Mouse (Mus musculus): Measurements from ENCODE around the gene Cdk5.

The Cdk5 gene

DNA sequence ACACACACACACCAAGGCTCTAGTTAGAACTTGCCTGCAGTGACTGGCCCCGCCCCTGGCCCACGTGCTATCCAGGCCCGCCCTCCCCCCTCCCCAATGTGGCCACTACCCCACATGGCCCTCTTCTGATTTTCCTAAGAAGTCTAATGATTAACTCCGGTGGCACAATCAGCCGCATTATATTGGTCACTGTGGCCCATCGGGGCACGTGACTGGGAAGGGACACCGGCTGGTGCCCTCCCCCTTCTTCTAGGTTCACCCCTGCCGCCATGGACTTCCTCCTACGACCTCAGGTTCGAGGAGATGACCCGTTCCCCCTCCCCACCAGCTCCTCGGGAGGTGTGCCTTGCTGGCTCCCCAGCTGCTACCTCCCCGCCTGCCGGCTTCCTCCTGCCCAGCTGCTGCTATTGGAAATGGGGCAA lies 4.7 kb upstream of the Cdk5 start:
- no peak for DNase-seq (ENCODE audit: low read depth, low spot score)

DNA sequence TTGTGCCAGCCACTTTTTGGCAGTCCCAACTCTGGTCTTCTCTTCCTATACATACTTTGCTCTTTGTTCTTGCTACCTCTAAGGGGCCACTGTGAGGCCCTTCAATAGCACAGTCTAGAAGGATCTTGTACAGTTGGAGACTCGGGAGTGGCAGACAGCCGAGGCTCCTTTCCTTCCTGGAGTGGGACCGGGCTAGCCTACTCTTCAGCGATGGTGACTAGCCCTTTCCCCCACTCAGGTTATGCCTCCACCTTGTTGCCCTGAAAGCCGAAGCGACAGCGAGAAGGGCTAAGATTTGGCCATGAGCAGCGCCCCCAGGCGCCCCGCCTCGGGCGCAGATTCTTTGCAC lies 3.9 kb upstream of the Cdk5 start:
- no peak for DNase-seq (ENCODE audit: low read depth, low spot score)

DNA sequence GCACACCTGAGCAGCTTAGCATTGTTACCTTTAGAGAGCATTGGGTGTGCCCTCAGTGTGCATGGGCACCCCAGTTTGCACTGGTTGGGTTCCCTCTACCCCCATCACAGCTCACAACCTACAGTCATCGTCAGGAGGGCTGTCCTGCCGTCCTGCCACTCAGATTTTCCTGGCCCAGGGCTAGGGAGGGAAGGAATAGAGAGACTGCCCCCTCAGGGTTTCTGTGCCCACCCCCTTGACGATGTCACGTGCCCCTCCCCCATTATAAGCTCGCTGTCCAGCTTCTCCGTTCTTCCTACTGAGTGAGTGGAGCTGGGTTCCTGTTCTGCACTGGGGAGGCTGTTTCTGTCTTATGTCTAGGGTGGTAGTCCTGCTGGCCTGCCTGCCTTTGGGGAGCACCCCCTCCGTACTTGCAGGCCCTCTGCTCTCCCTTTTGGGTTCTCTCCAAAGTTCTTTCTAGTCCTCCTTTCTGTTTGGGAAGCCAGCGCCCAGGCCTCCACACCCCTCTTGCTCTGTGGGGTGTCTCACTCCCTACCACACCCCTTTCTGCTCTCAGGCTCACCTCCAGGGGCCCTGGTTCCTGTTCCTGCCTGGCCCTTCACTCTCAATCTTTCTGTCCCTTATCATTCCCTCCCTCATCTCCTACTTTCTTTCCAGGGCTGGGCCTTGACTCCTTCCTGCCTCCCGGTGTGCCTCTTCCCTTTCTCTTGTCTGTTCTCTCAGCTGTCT lies 3.4 kb upstream of the Cdk5 start:
- DNase-seq (ENCODE audit: low read depth, low spot score): no peak

DNA sequence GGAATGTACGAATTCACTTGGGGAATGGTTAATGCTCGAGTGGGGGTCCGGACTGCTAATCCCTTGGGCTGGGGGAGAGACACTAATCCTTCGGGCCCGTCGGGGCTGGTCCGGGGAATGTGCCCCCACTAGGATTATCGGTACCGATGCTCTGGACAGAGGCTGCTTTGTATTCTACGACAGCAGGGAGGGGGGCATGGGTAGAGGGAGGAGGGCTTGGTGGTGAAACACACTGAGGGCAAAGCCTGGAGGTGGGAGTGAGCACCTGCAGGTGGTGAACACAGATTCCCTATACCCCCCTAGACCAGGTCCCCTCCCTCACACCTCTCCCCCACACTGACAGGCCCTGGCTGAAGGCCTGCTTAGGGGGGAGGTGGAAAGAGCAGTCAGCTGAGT lies 2.7 kb upstream of the Cdk5 start:
- DNase-seq (ENCODE audit: low read depth, low spot score): no peak

DNA sequence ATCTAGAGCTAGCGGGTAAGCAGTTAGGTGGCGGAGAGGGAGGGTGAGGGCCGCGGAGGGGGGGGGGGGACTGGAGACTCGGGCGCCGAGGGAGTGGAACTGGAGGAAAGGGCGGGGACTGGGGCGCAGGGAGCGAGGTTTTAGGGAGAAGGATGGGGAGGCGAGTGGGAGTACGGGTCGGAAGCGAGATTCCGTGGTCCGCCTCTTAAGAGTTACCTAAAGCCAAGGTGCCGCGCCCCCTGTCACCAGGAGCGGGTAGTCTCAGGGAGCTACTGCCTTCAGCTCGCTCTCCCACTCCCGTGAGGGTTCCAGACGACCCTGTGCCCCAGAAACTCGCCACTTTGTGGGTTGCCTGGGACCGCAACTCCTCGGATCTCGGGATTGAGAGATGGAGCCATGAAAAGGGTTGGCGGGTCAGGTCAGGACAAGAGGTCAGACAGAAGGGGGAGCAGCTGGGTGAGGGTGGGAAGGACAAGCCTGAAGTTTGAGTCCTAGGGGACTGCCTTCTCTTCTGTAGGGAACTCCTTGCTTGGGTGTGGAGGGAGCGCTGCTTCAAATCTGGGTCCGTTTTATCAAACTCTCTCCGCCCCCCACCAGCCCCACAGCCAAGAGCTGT lies 2.2 kb upstream of the Cdk5 start:
- no peak for DNase-seq (ENCODE audit: low read depth, low spot score)

DNA sequence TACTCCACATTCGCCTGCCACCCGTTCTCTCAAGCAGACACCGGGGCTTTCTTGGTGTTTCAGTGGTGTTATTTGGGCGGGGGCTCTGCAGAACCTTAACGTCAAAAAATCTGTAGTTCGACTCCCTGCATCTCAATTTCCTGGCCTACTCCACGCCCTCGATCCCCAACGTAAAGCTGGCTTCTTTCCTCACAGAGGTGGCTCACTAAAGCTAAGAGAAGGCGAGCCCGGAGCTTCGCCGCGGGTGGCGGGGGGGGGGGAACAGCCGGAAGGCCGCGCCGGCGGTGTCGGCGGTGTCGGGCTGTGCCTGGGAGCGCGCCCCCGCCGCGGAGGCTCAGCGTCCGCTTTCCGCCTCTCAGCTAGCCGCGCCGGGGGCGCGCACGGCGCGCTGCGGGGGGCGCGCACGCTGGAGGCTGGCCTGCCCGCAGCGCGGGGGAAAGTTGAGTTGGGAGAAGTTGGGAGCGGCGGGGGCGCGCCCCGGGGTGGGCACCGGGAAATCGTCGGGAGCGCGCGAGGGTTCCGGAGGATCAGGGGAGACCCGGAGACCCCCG lies 1.6 kb upstream of the Cdk5 start:
- DNase-seq (ENCODE audit: low read depth, low spot score): peak; percentile 92

DNA sequence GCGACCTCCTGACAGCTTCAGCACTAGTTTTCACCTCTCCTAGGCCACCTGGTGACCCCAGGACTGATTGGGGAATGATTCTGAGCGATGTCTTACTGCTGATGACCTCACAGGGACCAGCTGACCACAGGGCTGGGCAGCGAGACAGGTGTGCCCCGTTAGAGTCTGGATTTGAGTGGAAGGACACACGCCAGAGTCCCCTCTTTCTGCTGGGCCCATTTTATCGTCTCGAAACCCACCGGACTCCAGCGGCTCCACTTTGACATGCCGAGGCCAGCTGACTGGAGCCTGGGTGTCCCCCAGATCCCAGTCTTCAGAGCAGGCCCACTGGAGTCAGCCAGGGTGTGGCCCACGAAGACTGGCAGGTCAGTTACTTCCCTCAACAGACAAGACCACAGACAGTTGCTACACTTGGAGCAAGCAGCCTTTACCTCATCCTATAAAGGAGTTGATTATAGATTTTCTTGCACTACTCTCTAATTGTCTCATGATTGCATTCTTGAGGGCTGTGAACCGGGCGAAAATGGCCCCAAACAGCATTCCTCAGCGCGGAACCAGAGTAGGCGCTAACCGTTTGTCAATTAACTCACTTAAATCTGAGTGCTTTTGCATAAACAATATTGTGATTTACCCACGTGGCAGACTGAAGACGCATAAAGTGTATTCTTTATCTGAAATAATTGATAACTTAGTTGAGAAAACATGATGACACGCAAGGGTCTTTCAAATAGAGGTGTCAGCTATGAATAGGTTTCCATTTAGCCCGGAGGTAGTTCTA lies 863 bp upstream of the Cdk5 start:
- DNase-seq (ENCODE audit: low read depth, low spot score): no peak

DNA sequence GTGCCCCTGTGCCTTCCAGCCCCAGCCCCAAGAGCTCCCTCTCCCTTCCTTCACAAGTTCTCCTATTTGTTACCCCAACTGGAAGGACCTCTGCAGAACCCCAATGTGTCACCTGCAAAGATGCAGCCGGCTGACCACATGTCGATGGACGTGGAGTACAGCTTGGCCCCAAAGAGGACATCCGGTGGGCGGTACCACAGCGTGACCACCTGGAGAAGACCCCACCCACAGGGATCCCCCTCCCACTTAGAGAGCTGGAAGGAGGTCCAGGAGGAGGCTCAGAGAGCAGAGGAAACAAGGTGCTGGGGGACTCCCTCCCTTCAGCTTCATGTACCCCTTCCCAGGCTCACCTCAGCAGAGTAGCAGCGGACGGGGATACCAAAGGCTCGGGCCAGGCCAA lies 2.9 kb downstream of the Cdk5 start:
- DNase-seq (ENCODE audit: low read depth, low spot score): no peak

DNA sequence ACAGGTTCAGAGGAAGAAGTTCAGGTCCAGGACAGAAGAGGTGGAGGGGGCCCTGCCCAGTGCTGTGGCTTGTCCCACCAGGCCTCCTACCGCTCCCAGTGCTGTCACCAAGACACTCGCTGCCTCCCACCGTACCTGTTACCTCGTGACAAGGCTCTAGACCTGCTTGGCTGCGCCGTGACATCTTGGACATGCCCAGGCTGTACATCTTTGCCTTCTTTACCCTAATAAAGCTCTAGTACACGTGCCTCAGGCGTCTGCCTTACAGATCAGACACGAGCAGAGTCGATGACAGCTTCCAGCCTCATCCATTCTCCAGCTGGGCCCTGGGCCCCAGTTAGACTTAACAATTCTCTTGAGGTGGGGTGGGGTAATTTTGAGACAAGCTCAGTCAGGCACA lies 5.7 kb downstream of the Cdk5 start:
- DNase-seq (ENCODE audit: low read depth, low spot score): no peak

DNA sequence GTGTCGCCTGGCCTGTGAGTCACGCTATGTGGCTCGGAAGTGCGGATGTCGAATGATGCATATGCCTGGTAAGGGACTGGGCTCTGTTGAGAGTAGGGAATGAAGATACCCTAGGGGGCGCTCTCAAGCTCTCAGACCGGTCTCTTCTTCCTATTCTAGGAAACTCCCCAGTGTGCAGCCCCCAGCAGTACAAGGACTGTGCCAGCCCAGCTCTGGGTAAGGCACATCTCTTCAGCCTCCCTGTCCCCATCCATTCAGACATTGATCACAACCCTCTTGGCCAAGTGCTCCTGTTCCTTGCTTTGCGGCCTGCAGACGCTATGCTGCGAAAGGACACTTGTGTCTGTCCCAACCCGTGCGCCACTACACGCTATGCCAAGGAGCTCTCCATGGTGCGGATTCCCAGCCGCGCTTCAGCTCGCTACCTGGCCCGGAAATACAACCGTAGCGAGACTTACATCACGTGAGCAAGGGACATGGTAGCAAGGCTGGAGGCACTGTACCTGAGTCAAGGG lies 7.1 kb downstream of the Cdk5 start:
- peak; percentile 90 for DNase-seq (ENCODE audit: low read depth, low spot score)

DNA sequence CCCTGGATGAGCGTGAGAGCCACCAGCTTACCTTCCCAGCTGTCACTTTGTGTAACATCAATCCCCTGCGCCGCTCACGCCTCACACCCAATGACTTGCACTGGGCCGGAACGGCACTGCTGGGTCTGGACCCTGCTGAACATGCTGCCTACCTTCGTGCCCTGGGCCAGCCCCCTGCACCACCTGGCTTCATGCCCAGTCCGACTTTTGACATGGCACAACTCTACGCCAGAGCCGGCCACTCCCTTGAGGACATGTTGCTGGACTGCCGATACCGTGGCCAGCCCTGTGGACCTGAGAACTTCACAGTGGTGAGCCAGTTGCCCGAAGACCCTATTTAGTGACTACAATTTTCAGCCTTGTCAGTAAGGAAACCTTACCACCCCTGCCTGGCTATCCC lies 9.4 kb downstream of the Cdk5 start:
- no peak for DNase-seq (ENCODE audit: low read depth, low spot score)

DNA sequence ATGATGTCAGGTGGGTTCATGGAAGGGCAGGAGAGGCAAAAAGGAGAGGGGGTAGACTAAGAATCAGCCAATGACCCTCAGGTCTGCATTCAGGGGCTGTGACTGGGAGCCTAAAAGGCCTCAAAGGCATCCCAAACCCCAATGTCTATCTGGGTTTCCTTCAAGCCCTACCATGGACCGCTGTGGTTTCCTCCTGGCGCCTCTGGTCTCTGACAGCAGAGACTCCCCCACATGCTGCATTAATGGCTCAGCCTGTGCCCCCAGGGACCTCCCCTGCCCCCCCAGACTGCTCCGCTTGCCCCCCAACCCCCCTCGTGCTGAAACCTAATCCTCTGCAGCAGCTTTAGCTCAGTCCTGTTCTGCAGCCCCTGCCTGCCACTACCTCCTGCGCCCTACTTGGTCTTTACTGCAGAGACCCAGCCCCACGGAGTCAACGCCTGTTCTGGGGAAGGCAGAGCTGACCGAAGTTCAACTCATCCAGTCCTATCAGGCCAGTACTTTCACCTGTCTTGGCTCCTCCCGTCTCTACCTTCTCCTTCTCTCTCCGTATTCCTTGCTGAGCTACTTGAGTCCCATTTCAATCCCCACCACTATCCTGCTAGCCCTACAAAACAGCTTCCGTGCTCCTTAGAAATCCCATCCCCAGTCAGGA lies 10.2 kb downstream of the Cdk5 start, which contains the start of gene Asic3:
Gene Asic3 (plus strand): TSS at position 351 of the 652 bp plus-strand sequence.
- no peak for DNase-seq (ENCODE audit: low read depth, low spot score)

DNA sequence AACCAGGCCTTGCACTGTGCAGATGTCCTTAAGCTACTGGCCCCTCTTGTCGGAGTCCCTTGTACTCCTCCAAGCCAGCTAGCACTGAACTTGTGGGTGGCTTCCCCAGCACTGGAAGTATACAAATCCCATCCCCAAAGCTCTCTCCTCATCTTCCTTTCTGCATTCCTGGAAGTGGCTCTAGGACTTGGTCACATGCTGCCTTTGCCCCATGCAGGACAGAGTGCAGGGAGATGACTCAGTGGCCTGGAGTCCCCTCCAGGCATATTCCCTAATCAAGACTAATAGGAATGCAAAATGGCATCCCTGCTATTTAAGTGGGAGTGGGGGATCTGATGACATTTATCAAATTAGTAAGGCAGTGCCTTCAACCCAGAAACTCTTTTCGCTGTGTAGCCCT lies 11.3 kb downstream of the Cdk5 start:
- DNase-seq (ENCODE audit: low read depth, low spot score): no peak

DNA sequence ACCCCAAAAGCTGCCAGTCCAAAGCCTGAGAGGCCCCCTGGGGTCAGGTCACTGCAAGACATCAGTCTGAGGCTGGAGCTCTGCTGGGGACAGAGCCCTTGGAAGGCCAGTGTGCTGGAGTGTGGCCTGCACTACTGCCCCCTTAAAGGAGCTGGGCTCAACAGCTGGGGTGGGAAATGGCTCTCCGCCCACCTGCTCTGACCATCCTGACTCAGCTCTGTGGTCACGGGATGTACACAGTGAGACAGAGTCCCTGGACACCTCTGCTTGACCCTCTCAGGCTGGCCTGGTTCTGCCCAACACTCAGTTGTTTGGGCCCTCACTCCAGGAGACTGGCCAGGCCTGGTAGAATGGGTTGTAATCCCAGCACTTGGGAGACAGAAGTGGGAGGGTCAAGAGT lies 13.9 kb downstream of the Cdk5 start:
- DNase-seq (ENCODE audit: low read depth, low spot score): no peak

DNA sequence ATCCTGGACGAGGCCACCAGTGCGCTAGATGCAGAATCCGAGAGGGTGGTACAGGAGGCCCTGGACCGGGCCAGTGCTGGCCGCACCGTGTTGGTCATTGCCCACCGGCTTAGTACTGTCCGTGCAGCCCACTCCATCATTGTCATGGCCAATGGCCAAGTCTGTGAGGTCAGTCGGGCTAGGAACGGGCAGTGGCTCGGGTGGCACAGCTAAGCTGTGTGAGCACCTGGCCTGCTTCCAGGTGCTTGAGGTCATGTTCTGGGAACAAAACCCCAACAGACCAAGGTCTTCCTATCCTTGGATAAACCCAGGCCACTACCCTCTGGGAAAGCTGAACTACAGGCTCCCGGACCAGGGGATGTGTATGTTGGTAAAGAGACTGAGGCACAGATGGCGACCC lies 14.7 kb downstream of the Cdk5 start:
- DNase-seq (ENCODE audit: low read depth, low spot score): peak; percentile 70

DNA sequence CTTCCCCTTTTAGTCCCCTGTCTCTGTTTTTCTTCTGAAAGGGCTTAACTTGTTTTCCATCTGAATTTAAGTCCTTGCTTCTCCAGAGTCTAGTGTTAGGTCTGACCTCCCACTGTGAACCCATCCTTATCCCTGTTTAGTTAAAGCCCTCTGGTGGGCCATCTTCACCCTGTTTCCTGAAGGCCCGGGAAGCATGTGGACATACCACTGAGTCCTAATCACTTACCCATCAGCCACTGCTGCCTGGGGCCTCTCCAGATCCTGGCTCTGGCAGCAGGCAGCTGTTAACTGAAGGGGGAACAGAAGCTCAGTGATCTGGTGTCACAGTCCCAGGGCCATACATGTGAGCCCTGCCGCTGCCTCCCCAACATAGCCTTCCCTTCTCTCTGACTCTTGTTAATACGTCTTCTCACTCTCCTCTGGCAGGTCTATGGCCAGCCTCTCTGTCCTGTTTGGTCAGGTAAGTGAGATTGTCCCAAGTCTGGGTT lies 17.9 kb downstream of the Cdk5 start:
- DNase-seq (ENCODE audit: low read depth, low spot score): no peak

DNA sequence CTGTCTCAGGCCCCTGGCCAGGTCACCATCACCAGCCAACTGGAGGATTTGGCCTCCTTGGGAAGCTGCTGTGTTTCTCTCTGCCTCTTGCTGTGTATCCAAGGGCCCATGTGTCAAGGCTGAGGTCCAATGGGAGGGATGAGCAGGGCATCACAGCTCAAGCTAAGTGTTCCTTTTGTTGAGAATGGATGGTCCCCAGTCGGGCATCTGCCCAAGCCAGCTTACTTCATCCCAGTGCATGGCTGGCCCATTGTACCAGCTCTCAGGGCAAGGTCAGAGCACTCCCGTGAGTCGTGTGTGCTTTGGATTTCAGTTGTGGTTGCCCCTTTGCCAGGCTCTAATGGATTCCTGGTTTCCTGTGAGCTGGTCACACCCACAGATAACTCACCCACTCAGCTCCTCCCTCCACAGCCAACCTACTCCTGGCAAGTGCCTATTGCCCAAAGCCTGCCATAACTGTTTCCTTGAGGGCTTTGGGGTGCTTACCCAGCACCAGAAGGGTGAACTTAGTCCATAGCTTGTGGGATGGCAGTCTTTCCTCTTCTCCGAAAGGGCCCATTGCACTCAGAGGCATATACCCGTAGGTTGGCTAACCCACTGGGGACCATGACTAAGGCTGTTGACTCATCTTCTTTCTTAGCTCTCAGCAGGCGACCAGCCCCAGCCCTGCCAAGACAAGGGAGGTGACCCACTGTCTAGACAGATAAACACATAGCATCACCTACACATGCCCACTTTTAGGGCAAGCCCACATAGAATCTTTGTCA lies 18.6 kb downstream of the Cdk5 start:
- DNase-seq (ENCODE audit: low read depth, low spot score): peak; percentile 83

DNA sequence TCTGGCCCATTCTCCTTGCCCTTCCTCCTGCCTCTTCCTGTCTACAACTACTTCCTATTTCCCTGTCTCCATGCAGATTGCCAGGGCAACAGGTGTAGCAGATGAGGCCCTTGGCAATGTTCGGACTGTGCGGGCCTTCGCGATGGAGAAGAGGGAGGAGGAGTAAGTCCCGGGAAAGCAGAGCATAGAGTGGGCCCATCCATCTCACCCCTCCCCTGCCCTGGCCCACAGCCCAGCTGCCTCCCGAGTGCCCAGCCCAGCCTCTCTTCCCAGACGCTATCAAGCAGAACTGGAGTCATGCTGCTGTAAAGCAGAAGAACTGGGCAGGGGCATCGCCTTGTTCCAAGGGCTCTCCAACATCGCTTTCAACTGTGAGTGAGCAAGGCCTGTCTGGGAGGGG lies 21.4 kb downstream of the Cdk5 start:
- DNase-seq (ENCODE audit: low read depth, low spot score): peak; percentile 37

DNA sequence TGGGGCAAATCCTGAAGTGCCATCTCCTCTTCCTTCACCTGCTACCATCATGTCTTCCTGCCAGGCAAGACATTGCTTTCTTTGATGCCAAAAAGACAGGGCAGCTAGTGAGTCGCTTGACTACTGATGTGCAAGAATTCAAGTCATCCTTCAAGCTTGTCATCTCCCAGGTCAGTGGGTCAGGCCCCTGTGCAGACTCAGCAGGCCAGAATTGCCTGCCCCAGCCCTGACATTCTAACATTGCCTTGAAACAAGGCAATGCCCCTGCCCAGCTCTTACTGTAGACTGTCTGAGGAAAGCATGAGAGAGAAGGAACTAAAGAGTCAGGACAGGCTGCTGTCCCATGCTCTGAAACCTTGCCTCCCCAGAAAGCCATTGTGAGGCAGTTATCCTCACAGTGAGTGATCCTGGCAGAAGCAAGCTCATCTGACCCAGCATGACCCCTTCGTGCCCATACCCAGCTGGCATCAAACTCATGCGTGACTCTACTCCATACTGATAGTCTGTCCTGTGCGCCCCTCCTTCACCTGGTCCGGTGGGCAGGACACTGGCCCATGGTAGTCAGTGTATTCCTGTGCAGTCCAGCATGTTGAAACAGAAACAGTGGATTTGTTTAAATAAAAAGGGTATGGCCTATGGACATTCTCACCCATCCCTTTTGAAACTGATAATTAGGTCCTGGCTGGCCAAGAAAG lies 22.3 kb downstream of the Cdk5 start:
- no peak for DNase-seq (ENCODE audit: low read depth, low spot score)

DNA sequence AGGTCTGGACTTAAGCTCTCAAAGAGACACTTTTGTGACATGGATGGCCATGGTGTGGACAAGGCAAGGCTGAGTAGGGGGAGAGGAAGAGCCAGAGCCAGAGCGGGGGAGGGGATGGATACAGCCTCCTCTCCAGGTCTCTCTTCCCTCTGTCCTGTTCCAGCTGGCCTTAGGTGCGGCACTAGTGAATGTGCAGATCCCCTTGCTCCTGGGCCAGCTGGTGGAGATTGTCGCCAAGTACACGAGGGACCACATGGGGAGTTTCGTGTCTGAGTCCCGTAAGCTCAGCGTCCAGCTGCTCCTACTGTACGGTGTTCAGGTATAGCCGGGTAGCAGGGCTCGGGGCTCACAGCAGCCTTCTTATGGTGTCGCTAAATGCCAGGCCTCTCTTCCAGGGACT lies 23.0 kb downstream of the Cdk5 start:
- peak; percentile 22 for DNase-seq (ENCODE audit: low read depth, low spot score)

Data from brain, adult 2 months (tissue).